Mouse (Mus musculus) MEL (cell line): Measurements from ENCODE around the gene Psors1c2. TPM values are rescaled to one million over a fixed set of nuclear protein-coding genes. Genes with fewer than 3 reads are reported as not detected.

ENCODE experiments used
- DNase-seq: peaks from one replicate; pipeline ENCODE4 v3.0.0; 2011; ENCODE audit warnings: low read depth, low spot score
- H3K27ac ChIP-seq: 2 replicates; pipeline ENCODE4 v1.5.1; 2012; ENCODE audit warnings: low read depth, mild to moderate bottlenecking, control low read depth, low read length, moderate library complexity; ENCODE audit not compliant: control insufficient read depth
- H3K27me3 ChIP-seq, 2 experiments: fragments of 150-350 bp in 1 of 2; sonication (generic) in 1 of 2; 2 replicates each; pipeline ENCODE4 v1.6.1; 2012; ENCODE audit warnings: low read length in 2 of 2, mild to moderate bottlenecking in 2 of 2, improper control_type of control experiment in 1 of 2, moderate library complexity in 1 of 2; ENCODE audit not compliant: insufficient read depth in 2 of 2, control insufficient read depth in 1 of 2
- H3K36me3 ChIP-seq, 2 experiments: 2 replicates each; pipeline ENCODE4 v1.6.1; 2012 to 2014; ENCODE audit warnings: low read length in 2 of 2, improper control_type of control experiment in 1 of 2, inconsistent platforms in 1 of 2, mild to moderate bottlenecking in 1 of 2; ENCODE audit not compliant: insufficient read depth in 2 of 2, control insufficient read depth in 1 of 2
- H3K4me1 ChIP-seq, 2 experiments: fragments of 150-350 bp in 1 of 2; sonication (generic) in 1 of 2; 2 replicates each; pipeline ENCODE4 v1.6.1; 2012; ENCODE audit warnings: low read length in 2 of 2, improper control_type of control experiment in 1 of 2, mild to moderate bottlenecking in 1 of 2; ENCODE audit not compliant: insufficient read depth in 2 of 2, control insufficient read depth in 1 of 2
- H3K4me3 ChIP-seq, 2 experiments: fragments of 150-350 bp in 1 of 2; sonication (generic) in 1 of 2; 2 replicates each; pipeline ENCODE4 v1.5.1; 2012; ENCODE audit warnings: low read depth in 2 of 2, low read length in 2 of 2, mild to moderate bottlenecking in 2 of 2, moderate library complexity in 2 of 2, control low read depth in 1 of 2, improper control_type of control experiment in 1 of 2; ENCODE audit not compliant: control insufficient read depth in 1 of 2, insufficient read depth in 1 of 2
- H3K79me2 ChIP-seq: 2 replicates; pipeline ENCODE4 v1.6.1; 2012; ENCODE audit warnings: mild to moderate bottlenecking, low read length, moderate library complexity; ENCODE audit not compliant: control insufficient read depth, poor library complexity, insufficient read depth
- H3K9ac ChIP-seq: 2 replicates; pipeline ENCODE4 v1.6.1; 2012; ENCODE audit warnings: low read depth, mild to moderate bottlenecking, control low read depth, low read length, moderate library complexity; ENCODE audit not compliant: control insufficient read depth, poor library complexity, severe bottlenecking
- H3K9me3 ChIP-seq: fragments of 150-350 bp; sonication (generic); replicated peaks from 2 replicates; pipeline ENCODE4 v1.6.1; 2012; ENCODE audit warnings: mild to moderate bottlenecking, low read length, improper control_type of control experiment, moderate library complexity; ENCODE audit not compliant: insufficient read depth
- CHD2 ChIP-seq: IDR thresholded peaks from 2 replicates; pipeline ENCODE4 v1.6.1; 2011; ENCODE audit warnings: low read length, improper control_type of control experiment
- CTCF ChIP-seq, 3 experiments: IDR thresholded peaks in 2 of 3; conservative IDR thresholded peaks in 1 of 3; 2 replicates each; pipeline ENCODE4 v1.5.1; 2011 to 2012; ENCODE audit warnings: low read length in 3 of 3, low read depth in 2 of 3, mild to moderate bottlenecking in 2 of 3, improper control_type of control experiment in 1 of 3, inconsistent platforms in 1 of 3, mixed read lengths in 1 of 3, moderate library complexity in 1 of 3; ENCODE audit not compliant: control insufficient read depth in 1 of 3, insufficient read depth in 1 of 3, poor library complexity in 1 of 3, severe bottlenecking in 1 of 3
- ETS1 ChIP-seq: IDR thresholded peaks from 2 replicates; pipeline ENCODE4 v1.6.1; 2012; ENCODE audit warnings: low read depth, mild to moderate bottlenecking, inconsistent platforms, low read length, improper control_type of control experiment, moderate library complexity
- GATA1 ChIP-seq: IDR thresholded peaks from 2 replicates; pipeline ENCODE4 v1.6.1; 2011; ENCODE audit warnings: low read depth, low read length, improper control_type of control experiment
- MAFK ChIP-seq: IDR thresholded peaks from 2 replicates; pipeline ENCODE4 v1.6.1; 2011; ENCODE audit warnings: low read depth, mild to moderate bottlenecking, low read length, improper control_type of control experiment, borderline replicate concordance
- MAX ChIP-seq: IDR thresholded peaks from 2 replicates; pipeline ENCODE4 v1.6.1; 2011; ENCODE audit warnings: low read length, improper control_type of control experiment
- MEF2A ChIP-seq: IDR thresholded peaks from 2 replicates; pipeline ENCODE4 v1.6.1; 2014; ENCODE audit warnings: low read depth, mild to moderate bottlenecking, inconsistent platforms, low read length, improper control_type of control experiment; ENCODE audit not compliant: poor library complexity, insufficient replicate concordance, severe bottlenecking; ENCODE audit errors: extremely low read depth
- MXI1 ChIP-seq: IDR thresholded peaks from 2 replicates; pipeline ENCODE4 v1.6.1; 2011; ENCODE audit warnings: mild to moderate bottlenecking, low read depth, low read length, improper control_type of control experiment
- POLR2AphosphoS2 ChIP-seq: IDR thresholded peaks from 2 replicates; pipeline ENCODE4 v1.6.1; 2011; ENCODE audit warnings: low read length, improper control_type of control experiment
- RAD21 ChIP-seq: IDR thresholded peaks from 2 replicates; pipeline ENCODE4 v1.6.1; 2011; ENCODE audit warnings: mild to moderate bottlenecking, low read depth, low read length, improper control_type of control experiment
- RCOR1 ChIP-seq: IDR thresholded peaks from 2 replicates; pipeline ENCODE4 v1.6.1; 2012; ENCODE audit warnings: low read depth, mild to moderate bottlenecking, inconsistent platforms, low read length, improper control_type of control experiment
- SMC3 ChIP-seq: IDR thresholded peaks from 2 replicates; pipeline ENCODE4 v1.6.1; 2011; ENCODE audit warnings: low read depth, low read length, improper control_type of control experiment
- TCF12 ChIP-seq: IDR thresholded peaks from 2 replicates; pipeline ENCODE4 v1.6.1; 2014; ENCODE audit warnings: low read depth, mild to moderate bottlenecking, inconsistent platforms, low read length, improper control_type of control experiment, moderate library complexity
- UBTF ChIP-seq: IDR thresholded peaks from 2 replicates; pipeline ENCODE4 v1.6.1; 2012; ENCODE audit warnings: low read depth, mild to moderate bottlenecking, inconsistent platforms, low read length, improper control_type of control experiment, moderate library complexity, borderline replicate concordance; ENCODE audit not compliant: insufficient read depth
- USF2 ChIP-seq, 2 experiments: IDR thresholded peaks; 2 replicates each; pipeline ENCODE4 v1.6.1; 2011 to 2012; ENCODE audit warnings: improper control_type of control experiment in 2 of 2, low read length in 2 of 2, borderline replicate concordance in 1 of 2, inconsistent platforms in 1 of 2, low read depth in 1 of 2, mild to moderate bottlenecking in 1 of 2; ENCODE audit not compliant: insufficient read depth in 1 of 2
- ZC3H11A ChIP-seq: IDR thresholded peaks from 2 replicates; pipeline ENCODE4 v1.6.1; 2012; ENCODE audit warnings: low read depth, mild to moderate bottlenecking, inconsistent platforms, low read length, improper control_type of control experiment
- ZNF384 ChIP-seq: IDR thresholded peaks from 2 replicates; pipeline ENCODE4 v1.6.1; 2012; ENCODE audit warnings: low read depth, mild to moderate bottlenecking, inconsistent platforms, low read length, improper control_type of control experiment
- polyA plus RNA-seq, 2 experiments: library from polyadenylated mRNA; stranded (reverse) in 1 of 2; unstranded in 1 of 2; fragments of >175 nt in 1 of 2; fragments of >200 nt in 1 of 2; gene quantifications; 2 replicates each; pipeline versions ENCODE4 v1.2.1 to v1.2.4; 2012; ENCODE audit warnings: low replicate concordance in 2 of 2, low read depth in 1 of 2; ENCODE audit not compliant: insufficient read length in 2 of 2, insufficient read depth in 1 of 2, missing spikeins in 1 of 2
- total RNA-seq: library from RNA; depleted of rRNA; stranded (reverse); fragments of 300-350 nt; gene quantifications from 2 replicates; pipeline ENCODE4 v1.2.3, GENCODE M21; 2012; rRNA removed

Gene Psors1c2
- total and polyA plus RNA-seq, 3 experiments, result 0.27 to 1.3 TPM; not detected in 1

- TF ChIP-seq SMC3 (peak; percentile 70), MAFK (no peak), ZNF384 (peak; percentile 98), GATA1 (no peak), TCF12 (no peak), USF2 (IDR thresholded peaks at IDR 0.05; ENCODE audit: borderline replicate concordance in 1 of 2, insufficient read depth in 1 of 2, low read depth in 1 of 2, low read length in 2 of 2) (no peak), ETS1 (no peak), MEF2A (no peak), MXI1 (no peak)
Observed at GRCm38 (mm10) chr17:35578211-35578610, 45.2 kb downstream of the Psors1c2 start (continued).

GRCm38 (mm10) chr17:35582900-35583299, 49.9 kb downstream of the Psors1c2 start:
- peak; percentile 48 for DNase-seq
- no peak overlapping the region for H3K9ac ChIP-seq
- TF ChIP-seq UBTF, result no peak
- TF ChIP-seq RCOR1, result no peak
- peak; percentile 39 for TF ChIP-seq ZC3H11A
- TF ChIP-seq RAD21, result peak; percentile 65
- TF ChIP-seq CTCF (IDR thresholded peaks at IDR 0.05 in 2 of 3, conservative IDR thresholded peaks at IDR 0.05 in 1 of 3; ENCODE audit: control insufficient read depth in 1 of 3, insufficient read depth in 1 of 3, low read depth in 2 of 3, low read length in 3 of 3, poor library complexity in 1 of 3, severe bottlenecking in 1 of 3), result peak; percentile 74 to 89 (median 77)
- peak; percentile 50 for TF ChIP-seq SMC3
- TF ChIP-seq POLR2AphosphoS2, result no peak
- no peak for TF ChIP-seq MAX
- no peak for TF ChIP-seq CHD2
- H3K27ac ChIP-seq, result no peak overlapping the region
- no peaks in the 10 kb centered on the region for H3K4me1 ChIP-seq
- H3K4me3 ChIP-seq, result no peak overlapping the region
- no peaks in the 10 kb centered on the region for H3K36me3 ChIP-seq
- no peaks in the 10 kb centered on the region for H3K9me3 ChIP-seq
- H3K27me3 ChIP-seq, result no peaks in the 10 kb centered on the region
- no peaks in the 10 kb centered on the region for H3K79me2 ChIP-seq

Other genes starting within 250 kb of the Psors1c2 start
- gene H2-Q1, start 212.8 kb upstream of the Psors1c2 start, total RNA-seq, result 1.7 TPM in 2 replicates
- under 1 TPM in 1 of 2 experiments, not detected in 1; 0.52 TPM for gene H2-Q1, start 212.8 kb upstream of the Psors1c2 start, polyA plus RNA-seq
- gene H2-Q2, start 191.0 kb upstream of the Psors1c2 start, total RNA-seq, result 0.19 and 0.23 TPM in 2 replicates
- 1 to 10 TPM in 1 of 2 experiments, not detected in 1; 4.1 TPM for gene H2-Q2, start 191.0 kb upstream of the Psors1c2 start, polyA plus RNA-seq
- 8.9 and 9.1 TPM in 2 replicates for gene H2-Q4, start 153.6 kb upstream of the Psors1c2 start, total RNA-seq
- gene H2-Q4, start 153.6 kb upstream of the Psors1c2 start, polyA plus RNA-seq, result 10 to 100 TPM in 1 of 2 experiments, not detected in 1; 25.5 TPM
- gene H2-Q6, start 108.4 kb upstream of the Psors1c2 start, total RNA-seq, result 1.4 and 1.8 TPM in 2 replicates
- gene H2-Q6, start 108.4 kb upstream of the Psors1c2 start, polyA plus RNA-seq, result 10 to 100 TPM in 1 of 2 experiments, not detected in 1; 11.7 TPM
- 0.23 TPM in 1 of 2 replicates, not detected in the other for gene H2-Q7, start 94.0 kb upstream of the Psors1c2 start, total RNA-seq
- 1 to 10 TPM in 1 of 2 experiments, not detected in 1; 4.0 TPM for gene H2-Q7, start 94.0 kb upstream of the Psors1c2 start, polyA plus RNA-seq
- gene H2-Q10, start 63.1 kb upstream of the Psors1c2 start, total RNA-seq, result 0.13 and 0.15 TPM in 2 replicates
- gene H2-Q10, start 63.1 kb upstream of the Psors1c2 start, polyA plus RNA-seq, result 1 to 10 TPM in 1 of 2 experiments, not detected in 1; 8.9 TPM
- not detected in 2 replicates for gene Pou5f1, start 27.2 kb upstream of the Psors1c2 start, total RNA-seq
- gene Pou5f1, start 27.2 kb upstream of the Psors1c2 start, polyA plus RNA-seq, result not detected
- 16.6 and 20.3 TPM in 2 replicates for gene Tcf19, start 16.4 kb upstream of the Psors1c2 start, total RNA-seq
- 10 to 100 TPM in 1 of 2 experiments, not detected in 1; 25.7 TPM for gene Tcf19, start 16.4 kb upstream of the Psors1c2 start, polyA plus RNA-seq
- gene Cchcr1, start 16.1 kb upstream of the Psors1c2 start, total RNA-seq, result 11.6 and 14.3 TPM in 2 replicates
- 10 to 100 TPM in 1 of 2 experiments, not detected in 1; 21.7 TPM for gene Cchcr1, start 16.1 kb upstream of the Psors1c2 start, polyA plus RNA-seq
- gene Cdsn, start 18.9 kb downstream of the Psors1c2 start, total RNA-seq, result 0.08 and 0.23 TPM in 2 replicates
- gene Cdsn, start 18.9 kb downstream of the Psors1c2 start, polyA plus RNA-seq, result under 1 TPM in 1 of 2 experiments, not detected in 1; 0.79 TPM
- not detected in 2 replicates for gene 2300002M23Rik, start 34.2 kb downstream of the Psors1c2 start, total RNA-seq
- gene 2300002M23Rik, start 34.2 kb downstream of the Psors1c2 start, polyA plus RNA-seq, result not detected
- not detected in 2 replicates for gene Sfta2, start 68.3 kb downstream of the Psors1c2 start, total RNA-seq
- gene Sfta2, start 68.3 kb downstream of the Psors1c2 start, polyA plus RNA-seq, result not detected
- gene Gm9573, start 93.4 kb downstream of the Psors1c2 start, total RNA-seq, result not detected in 2 replicates
- gene Gm9573, start 93.4 kb downstream of the Psors1c2 start, polyA plus RNA-seq, result not detected
- 0.04 and 0.13 TPM in 2 replicates for gene Mucl3, start 110.5 kb downstream of the Psors1c2 start, total RNA-seq
- under 1 TPM in 1 of 2 experiments, not detected in 1; 0.11 TPM for gene Mucl3, start 110.5 kb downstream of the Psors1c2 start, polyA plus RNA-seq
- gene Vars2, start 134.4 kb downstream of the Psors1c2 start, total RNA-seq, result 21.8 and 24.0 TPM in 2 replicates
- 10 to 100 TPM in 1 of 2 experiments, not detected in 1; 34.0 TPM for gene Vars2, start 134.4 kb downstream of the Psors1c2 start, polyA plus RNA-seq
- gene Gtf2h4, start 140.5 kb downstream of the Psors1c2 start, total RNA-seq, result 68.1 and 76.3 TPM in 2 replicates
- 10 to 100 TPM in 1 of 2 experiments, not detected in 1; 97.6 TPM for gene Gtf2h4, start 140.5 kb downstream of the Psors1c2 start, polyA plus RNA-seq
- gene Ddr1, start 171.4 kb downstream of the Psors1c2 start, total RNA-seq, result 2.6 TPM in 2 replicates
- gene Ddr1, start 171.4 kb downstream of the Psors1c2 start, polyA plus RNA-seq, result 1 to 10 TPM in 1 of 2 experiments, not detected in 1; 7.9 TPM